Mouse (Mus musculus) urinary bladder, postnatal 25 days (tissue): ENCODE measurements around the gene Kpna2.
"Not testable (repeated sequence)": the region's sequence is repeated elsewhere in the genome, so short reads cannot be mapped to it uniquely, and the experiment has no call there.

ENCODE experiments used
- DNase-seq: peaks from one replicate; pipeline ENCODE4 v3.0.0; 2022; ENCODE audit warnings: low spot score

Kpna2 gene

GRCm38 (mm10) chr11:106999151-106999948 is at the start of gene Kpna2:
Kpna2 (minus strand) TSS chr11:106999541.
- DNase-seq: peak; percentile 82

GRCm38 (mm10) chr11:107046766-107047620 is 47.7 kb upstream of the Kpna2 start:
- DNase-seq: no peak

GRCm38 (mm10) chr11:107045546-107045945 is 46.2 kb upstream of the Kpna2 start:
- no peak for DNase-seq

- peak; percentile 62 for DNase-seq
These were observed 45.0 kb upstream of the Kpna2 start for GRCm38 (mm10) chr11:107044321-107044720.

GRCm38 (mm10) chr11:107043361-107043760 is 44.0 kb upstream of the Kpna2 start:
- DNase-seq: no peak

- no peak for DNase-seq
These were observed 42.1 kb upstream of the Kpna2 start for GRCm38 (mm10) chr11:107041396-107041795.

- no peak for DNase-seq
These were observed 40.1 kb upstream of the Kpna2 start for GRCm38 (mm10) chr11:107039417-107039816.

GRCm38 (mm10) chr11:107034085-107034810 is 34.9 kb upstream of the Kpna2 start:
- no peak for DNase-seq

GRCm38 (mm10) chr11:107031635-107032034 is 32.3 kb upstream of the Kpna2 start:
- DNase-seq: no peak

- DNase-seq: no peak
These were observed 30.2 kb upstream of the Kpna2 start for GRCm38 (mm10) chr11:107029536-107029935.

GRCm38 (mm10) chr11:107028754-107029153 is 29.4 kb upstream of the Kpna2 start:
- no peak for DNase-seq

- no peak for DNase-seq
These were observed 28.9 kb upstream of the Kpna2 start for GRCm38 (mm10) chr11:107028275-107028618.

- peak; percentile 85 for DNase-seq
These were observed 28.3 kb upstream of the Kpna2 start for GRCm38 (mm10) chr11:107027431-107028274.

- DNase-seq: no peak
These were observed 27.5 kb upstream of the Kpna2 start for GRCm38 (mm10) chr11:107026554-107027430.

- no peak for DNase-seq
These were observed 26.3 kb upstream of the Kpna2 start, which contains the start of gene 1810010H24Rik for GRCm38 (mm10) chr11:107025411-107026321. 1810010H24Rik (plus strand) TSS chr11:107025681.

- no peak for DNase-seq
These were observed 25.1 kb upstream of the Kpna2 start for GRCm38 (mm10) chr11:107024406-107024805.

GRCm38 (mm10) chr11:107022050-107022683 is 22.8 kb upstream of the Kpna2 start:
- no peak for DNase-seq

- DNase-seq: not testable (repeated sequence)
These were observed 20.4 kb upstream of the Kpna2 start for GRCm38 (mm10) chr11:107019722-107020121.

- DNase-seq: no peak
These were observed 20.0 kb upstream of the Kpna2 start for GRCm38 (mm10) chr11:107019318-107019717.
